ENCODE assay signal across 7 mouse cellular contexts in genomic region chr2:143862484-143863231, GRCm38 (mm10). TPM values are rescaled to one million over a fixed set of nuclear protein-coding genes. Genes with fewer than 3 reads are reported as not detected.
DNase-seq lines count a peak whose midpoint lies in the region; ATAC-seq lines count a peak whose summit lies in the region.

TSS of gene Bfsp1 (minus strand) at chr2:143863173.

- under 1% methylated on average over 85 of the region's 86 CpGs for WGBS in forebrain, embryonic 15.5 days
- WGBS in limb, embryonic 15.5 days = 2% methylated on average over 86 of the region's 86 CpGs
- 1% methylated on average over 86 of the region's 86 CpGs for WGBS in midbrain, embryonic 14.5 days

- H3K9ac ChIP-seq in forebrain, embryonic 15.5 days (replicated peaks) = peak within 1 kb of the TSS; percentile 64
- peak within 1 kb of the TSS; percentile 75 for H3K9ac ChIP-seq in limb, embryonic 15.5 days
- peak within 1 kb of the TSS; percentile 70 for H3K9ac ChIP-seq in midbrain, embryonic 14.5 days (replicated peaks; ENCODE audit: low read length)

- peak within 1 kb of the TSS; percentile 48 for H3K4me3 ChIP-seq in forebrain, embryonic 15.5 days
- peak within 1 kb of the TSS; percentile 50 for H3K4me3 ChIP-seq in limb, embryonic 15.5 days
- peak within 1 kb of the TSS; percentile 42 for H3K4me3 ChIP-seq in midbrain, embryonic 14.5 days (replicated peaks; ENCODE audit: low read depth, low read length)

- H3K36me3 ChIP-seq in forebrain, embryonic 15.5 days = no peaks in the 10 kb centered on the region
- no peaks in the 10 kb centered on the region for H3K36me3 ChIP-seq in limb, embryonic 15.5 days
- no peaks in the 10 kb centered on the region for H3K36me3 ChIP-seq in midbrain, embryonic 14.5 days (ENCODE audit: control insufficient read depth, insufficient read depth, low read length)

- ATAC-seq in forebrain, embryonic 15.5 days (replicated peaks) = peak; percentile 88
- ATAC-seq in hematopoietic stem cell, adult 5-6 weeks (replicated peaks in 1 of 2; ENCODE audit: insufficient read depth in 1 of 2, low FRiP score in 2 of 2, low TSS enrichment in 1 of 2, low read depth in 1 of 2, poor library complexity in 2 of 2, severe bottlenecking in 2 of 2) = peak; percentile 13 to 30; a peak in 2 of 4 replicates
- ATAC-seq in limb, embryonic 15.5 days (ENCODE audit: insufficient number of reproducible peaks, low FRiP score, low TSS enrichment, low read depth) = peak; percentile 68
- peak; percentile 87 for ATAC-seq in midbrain, embryonic 14.5 days (ENCODE audit: low FRiP score, low TSS enrichment)

- peaks cover 17% of the 10 kb centered on the region for H3K27me3 ChIP-seq in forebrain, embryonic 15.5 days
- H3K27me3 ChIP-seq in limb, embryonic 15.5 days = no peaks in the 10 kb centered on the region
- H3K27me3 ChIP-seq in midbrain, embryonic 14.5 days (ENCODE audit: control insufficient read depth, insufficient read depth, low read length) = no peaks in the 10 kb centered on the region; the same call in 1 of the 2 replicates

- H3K9me3 ChIP-seq in forebrain, embryonic 15.5 days = no peaks in the 10 kb centered on the region
- no peaks in the 10 kb centered on the region for H3K9me3 ChIP-seq in limb, embryonic 15.5 days
- no peaks in the 10 kb centered on the region for H3K9me3 ChIP-seq in midbrain, embryonic 14.5 days (ENCODE audit: control insufficient read depth, low read length)

- 0 out of 2 replicates have a peak within 1 kb of the TSS, but pooled peaks have one; percentile 25 for H3K27ac ChIP-seq in forebrain, embryonic 15.5 days (replicated peaks)
- peak within 1 kb of the TSS; percentile 67 for H3K27ac ChIP-seq in limb, embryonic 15.5 days
- peak within 1 kb of the TSS; percentile 70 for H3K27ac ChIP-seq in midbrain, embryonic 14.5 days (replicated peaks; ENCODE audit: low read depth, low read length)

- peak; percentile 60 for DNase-seq in Muller cell, postnatal 12 days (ENCODE audit: inconsistent ontology term)
- peak; percentile 71 for DNase-seq in adrenal gland, postnatal 10 days
- peak; percentile 86 for DNase-seq in midbrain, embryonic 14.5 days
- DNase-seq in testis, postnatal 10 days (ENCODE audit: low spot score) = peak; percentile 71

- H3K4me1 ChIP-seq in forebrain, embryonic 15.5 days = peaks cover 9% of the 10 kb centered on the region; the same call in 1 of the 2 replicates
- H3K4me1 ChIP-seq in limb, embryonic 15.5 days = peaks cover 16% of the 10 kb centered on the region
- peaks cover 5% of the 10 kb centered on the region; the same call in 1 of the 2 replicates for H3K4me1 ChIP-seq in midbrain, embryonic 14.5 days (ENCODE audit: control insufficient read depth, insufficient read depth, low read length)

- H3K4me2 ChIP-seq in forebrain, embryonic 15.5 days (replicated peaks) = peak within 1 kb of the TSS; percentile 65
- peak within 1 kb of the TSS; percentile 79 for H3K4me2 ChIP-seq in limb, embryonic 15.5 days
- H3K4me2 ChIP-seq in midbrain, embryonic 14.5 days (ENCODE audit: low read length) = peak within 1 kb of the TSS; percentile 69

RNA-seq across cellular contexts. Expression of gene Bfsp1, which starts in this region (rescaled TPM):
- total RNA-seq in adrenal gland, postnatal 10 days (2021) = 1 to 10 TPM in 1 of 2 experiments, under 1 TPM in 1; 0.87 to 1.3 TPM
- 0.74 and 0.99 TPM in 2 replicates for polyA plus RNA-seq in forebrain, embryonic 15.5 days (2015; fragmentation: Nextera tagmentation; extraction: Ambion mirVana)
- total RNA-seq in hematopoietic stem cell, adult 5-6 weeks (2017) = 0.75 TPM in 1 of 2 replicates, not detected in the other
- polyA plus RNA-seq in limb, embryonic 15.5 days (2015; fragmentation: Nextera tagmentation; extraction: Ambion mirVana) = 2.8 and 2.9 TPM in 2 replicates
- 1.3 and 1.8 TPM in 2 replicates for polyA plus RNA-seq in midbrain, embryonic 14.5 days (2014; fragmentation: Nextera tagmentation; extraction: Ambion mirVana)

Comparison
In these comparisons a context has a peak if more than half of its experiments do, and no peak if none do; other contexts are left out.
1. Peak in every context shown above with its lines: DNase-seq, ATAC-seq, H3K4me3 ChIP-seq and H3K27ac ChIP-seq.
2. Peak in ATAC-seq, H3K4me3 ChIP-seq, H3K27ac ChIP-seq, H3K9ac ChIP-seq and H3K4me2 ChIP-seq in forebrain, embryonic 15.5 days; RNA of the gene not detected or under 1 TPM.
3. Peak in ATAC-seq in hematopoietic stem cell, adult 5-6 weeks; RNA of the gene not detected or under 1 TPM.
4. ATAC-seq: peak in every context shown above with its lines; median percentile 88 in forebrain, embryonic 15.5 days; 87 in midbrain, embryonic 14.5 days; 68 in limb, embryonic 15.5 days; 22 in hematopoietic stem cell, adult 5-6 weeks.